Mouse (Mus musculus) bone marrow, adult 2 months (tissue): ENCODE measurements around the gene Ccser1. TPM values are rescaled to one million over a fixed set of nuclear protein-coding genes. Genes with fewer than 3 reads are reported as not detected.
A peak's percentile ranks its signal among the peaks of the same experiment; 100 is the strongest.

ENCODE experiments used
- H3K27ac ChIP-seq: fragments of 200-500 bp; 2 replicates; pipeline ENCODE4 v1.5.1; 2012; ENCODE audit warnings: low read depth, mild to moderate bottlenecking, control low read depth, inconsistent platforms, low read length; ENCODE audit not compliant: control insufficient read depth, poor library complexity, insufficient read depth
- H3K4me1 ChIP-seq: fragments of 200-500 bp; 2 replicates; pipeline ENCODE4 v1.6.1; 2011; ENCODE audit warnings: low read length; ENCODE audit not compliant: control insufficient read depth, insufficient read depth
- H3K4me3 ChIP-seq: fragments of 200-500 bp; replicated peaks from 2 replicates; pipeline ENCODE3; 2011; ENCODE audit warnings: mild to moderate bottlenecking, low read depth, low read length, control low read depth; ENCODE audit not compliant: control insufficient read depth
- CTCF ChIP-seq: fragments of 200-500 bp; IDR thresholded peaks from 2 replicates; pipeline ENCODE4 v1.5.1; 2011; ENCODE audit warnings: low read length, control low read depth; ENCODE audit not compliant: control insufficient read depth, insufficient read depth
- POLR2A ChIP-seq: fragments of 200-500 bp; IDR thresholded peaks from 2 replicates; pipeline ENCODE4 v1.6.1; 2011; ENCODE audit warnings: low read depth, mild to moderate bottlenecking, control low read depth, low read length, borderline replicate concordance; ENCODE audit not compliant: control insufficient read depth
- WGBS: fragments of 180-500 bp; shearing (Covaris S2); methylation state at CpG from one replicate; pipeline ENCODE4 v1.1.7; 2018; 5-methylcytosine and 5-hydroxymethylcytosine counted together
- polyA plus RNA-seq: library from polyadenylated mRNA; stranded (reverse); fragments of >200 nt; gene quantifications from 2 replicates; pipeline ENCODE4 v1.2.4, GENCODE M21; 2011; ENCODE audit warnings: low replicate concordance; ENCODE audit not compliant: missing spikeins, insufficient read depth, insufficient read length

The Ccser1 gene
- polyA plus RNA-seq, 1 experiment = 1.4 TPM

DNA sequence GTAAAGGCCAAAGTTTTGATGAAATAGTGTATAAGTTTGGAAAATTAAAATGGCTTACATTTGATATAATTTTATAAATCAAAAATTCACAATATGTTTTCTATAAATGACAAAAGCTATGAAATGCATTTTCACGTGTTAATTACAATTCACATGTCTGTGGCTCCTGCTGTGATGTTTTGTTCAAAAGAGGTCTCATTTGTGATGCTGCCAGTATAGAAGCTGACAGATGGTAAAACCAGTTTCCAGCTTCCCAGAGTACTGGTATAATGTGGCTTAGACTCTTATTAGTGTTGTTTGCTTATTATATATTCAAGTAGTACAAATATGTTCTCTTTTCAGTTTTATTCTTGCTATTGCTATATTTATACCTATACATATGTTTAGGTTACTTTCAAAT lies 4.0 kb upstream of the Ccser1 start:
- TF ChIP-seq POLR2A (no peak), CTCF (no peak)
- no peaks in the 10 kb centered on the region for H3K4me1 ChIP-seq
- no peak overlapping the region for H3K27ac ChIP-seq
- no peak overlapping the region for H3K4me3 ChIP-seq
- WGBS = 71% methylated on average over 1 of the region's 1 CpGs

- 70% methylated on average over 7 of the region's 7 CpGs for WGBS
- TF ChIP-seq CTCF = no peak
- TF ChIP-seq POLR2A = no peak
- H3K27ac ChIP-seq = no peak overlapping the region
- no peaks in the 10 kb centered on the region for H3K4me1 ChIP-seq
- H3K4me3 ChIP-seq = no peak overlapping the region
Observed at GRCm38 (mm10) chr6:61177476-61177875, 2.6 kb upstream of the Ccser1 start.

DNA sequence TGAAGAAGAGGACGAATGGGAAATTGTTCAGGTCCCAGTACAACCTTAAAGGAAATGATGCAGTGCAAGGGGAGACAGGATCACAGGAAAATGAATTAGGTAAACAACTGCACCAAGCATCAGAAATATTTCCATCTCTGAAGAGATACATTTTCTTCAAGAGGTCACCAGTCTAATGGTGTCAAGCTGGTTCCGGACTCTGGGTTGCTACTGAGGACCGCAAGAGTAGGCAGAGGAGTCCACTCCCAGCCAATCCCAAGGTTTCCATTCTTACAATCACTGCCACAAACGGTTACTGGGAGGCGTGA lies 529 bp upstream of the Ccser1 start:
- TF ChIP-seq POLR2A = no peak
- no peak for TF ChIP-seq CTCF
- no peak overlapping the region for H3K4me3 ChIP-seq
- 17% methylated on average over 5 of the region's 5 CpGs for WGBS

DNA sequence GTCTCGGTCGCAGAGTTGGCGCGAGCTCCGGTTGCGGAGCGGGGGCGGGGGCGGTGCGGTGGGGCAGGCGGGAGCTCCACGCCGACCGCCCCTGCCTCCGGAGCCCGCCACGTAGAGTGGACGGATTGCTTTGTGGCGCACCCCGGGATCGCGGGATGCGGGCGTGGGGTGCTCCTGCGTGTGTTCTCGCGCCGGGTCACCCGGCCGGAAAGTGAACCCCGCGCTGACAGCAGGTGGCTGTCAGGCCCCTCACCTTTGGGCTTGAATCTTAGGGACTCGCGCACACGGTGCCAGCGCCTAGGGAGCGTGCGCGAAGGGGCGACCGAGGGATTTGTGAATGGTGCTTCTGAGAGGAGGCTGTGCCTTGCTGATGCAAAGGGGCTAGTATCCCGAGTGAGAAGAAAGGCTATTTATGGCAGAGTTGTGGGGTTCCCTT lies 650 bp downstream of the Ccser1 start:
- under 1% methylated on average over 42 of the region's 42 CpGs for WGBS
- peak overlapping the region; percentile 5 for H3K4me3 ChIP-seq
- no peak overlapping the region for H3K27ac ChIP-seq
- no peaks in the 10 kb centered on the region for H3K4me1 ChIP-seq
- TF ChIP-seq POLR2A = no peak
- TF ChIP-seq CTCF = no peak

More for the DNA sequence above, 529 bp upstream of the Ccser1 start:
- Histone ChIP-seq H3K4me1 (no peaks in the 10 kb centered on the region), H3K27ac (no peak overlapping the region)

DNA sequence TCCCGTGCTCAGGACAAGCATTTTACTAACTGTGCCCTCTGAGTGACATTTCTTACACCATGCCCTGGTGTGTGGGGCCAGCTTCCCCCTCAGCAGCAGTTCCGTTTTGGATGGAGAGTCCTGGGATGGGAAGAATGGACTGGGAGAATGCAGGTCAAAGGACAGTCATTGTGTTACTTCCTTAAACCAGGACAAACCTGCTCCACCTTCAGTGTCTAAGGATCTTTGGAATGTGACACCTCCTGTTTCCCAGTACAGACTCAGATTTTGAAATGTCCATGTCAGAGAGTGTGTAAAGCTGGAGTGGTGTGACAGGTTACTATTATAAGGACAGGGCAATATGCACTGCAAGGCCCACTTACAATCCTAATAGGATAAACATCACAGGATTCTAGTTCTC lies 8.9 kb downstream of the Ccser1 start:
- Histone ChIP-seq H3K4me1 (no peaks in the 10 kb centered on the region), H3K4me3 (no peak overlapping the region), H3K27ac (no peak overlapping the region)
- WGBS = 70% methylated on average over 2 of the region's 2 CpGs
- TF ChIP-seq CTCF (no peak), POLR2A (no peak)

- Histone ChIP-seq H3K27ac (no peak overlapping the region), H3K4me1 (no peaks in the 10 kb centered on the region), H3K4me3 (no peak overlapping the region)
- WGBS = 78% methylated on average over 13 of the region's 13 CpGs
- no peak for TF ChIP-seq POLR2A
- TF ChIP-seq CTCF = no peak
Observed at GRCm38 (mm10) chr6:61191597-61192386, 11.7 kb downstream of the Ccser1 start.

DNA sequence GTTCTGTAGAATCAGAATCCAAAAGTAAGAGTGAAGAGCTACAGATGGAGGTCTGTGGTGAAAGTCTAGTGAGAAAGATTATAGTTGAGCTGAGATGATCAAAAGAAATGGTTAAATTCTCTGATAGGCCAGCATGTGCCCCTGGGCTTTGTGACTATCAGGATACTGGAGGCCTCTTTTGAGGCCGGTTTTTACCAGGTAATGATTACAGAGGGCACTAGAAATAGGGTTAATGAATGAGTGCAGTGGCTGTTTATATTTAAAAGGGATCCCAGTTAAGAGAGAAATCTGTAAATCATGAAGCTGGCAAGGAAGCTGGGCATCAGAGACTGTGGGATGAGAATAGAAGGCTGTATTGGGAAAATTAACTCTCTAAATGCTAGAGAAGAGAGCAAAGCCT lies 23.2 kb downstream of the Ccser1 start:
- WGBS = 76% methylated on average over 1 of the region's 1 CpGs
- H3K4me1 ChIP-seq = no peaks in the 10 kb centered on the region
- TF ChIP-seq POLR2A (no peak), CTCF (no peak)

GRCm38 (mm10) chr6:61206042-61206441 lies 25.9 kb downstream of the Ccser1 start:
- TF ChIP-seq CTCF (no peak), POLR2A (no peak)
- H3K4me3 ChIP-seq = no peak overlapping the region
- 74% methylated on average over 1 of the region's 1 CpGs for WGBS
- no peaks in the 10 kb centered on the region for H3K4me1 ChIP-seq
- no peak overlapping the region for H3K27ac ChIP-seq

More for the DNA sequence above, 23.2 kb downstream of the Ccser1 start:
- Histone ChIP-seq H3K27ac (no peak overlapping the region), H3K4me3 (no peak overlapping the region)
